Mouse (Mus musculus): ENCODE measurements at regions not wholly inside any gene's neighbourhood (a gene's known extent, or its start where the extent isn't known, plus 50 kb on each side); places are given as distances from the start of the nearest gene placed in this dataset.
A peak's percentile ranks its signal among the peaks of the same experiment; 100 is the strongest.

- no peak for DNase-seq
Measured at GRCm38 (mm10) chrX:156598070-156598469, 817.0 kb downstream of the Phex start.

GRCm38 (mm10) chrX:156594735-156595134, 820.4 kb downstream of the Phex start:
- DNase-seq: peak in 1 of 2 experiments; percentile 1
